Mouse (Mus musculus) heart, postnatal 10 days (tissue): ENCODE measurements around the gene Aif1. TPM values are rescaled to one million over a fixed set of nuclear protein-coding genes. Genes with fewer than 3 reads are reported as not detected.
"Not testable (repeated sequence)": the region's sequence is repeated elsewhere in the genome, so short reads cannot be mapped to it uniquely, and the experiment has no call there.

Source experiments
- DNase-seq, 2 experiments: peaks; one replicate each; pipeline ENCODE4 v3.0.0; 2021
- intact Hi-C: fragments of 180-260 bp; cut with DNase I; formaldehyde crosslinking; loops from one replicate; pipeline ENCODE4 v1.15.1; 2025
- microRNA-seq, 2 experiments: library from miRNA; unstranded; fragments of <30 nt; microRNA quantifications; one replicate each; pipeline ENCODE4 v1.2.0; 2022
- total RNA-seq, 2 experiments: library from RNA; stranded (reverse); gene quantifications; 2 replicates each; pipeline ENCODE4 v1.2.3; 2021

Aif1 gene
- total RNA-seq, 2 experiments from 2014 or later: 2.9 to 4.6 TPM

DNA sequence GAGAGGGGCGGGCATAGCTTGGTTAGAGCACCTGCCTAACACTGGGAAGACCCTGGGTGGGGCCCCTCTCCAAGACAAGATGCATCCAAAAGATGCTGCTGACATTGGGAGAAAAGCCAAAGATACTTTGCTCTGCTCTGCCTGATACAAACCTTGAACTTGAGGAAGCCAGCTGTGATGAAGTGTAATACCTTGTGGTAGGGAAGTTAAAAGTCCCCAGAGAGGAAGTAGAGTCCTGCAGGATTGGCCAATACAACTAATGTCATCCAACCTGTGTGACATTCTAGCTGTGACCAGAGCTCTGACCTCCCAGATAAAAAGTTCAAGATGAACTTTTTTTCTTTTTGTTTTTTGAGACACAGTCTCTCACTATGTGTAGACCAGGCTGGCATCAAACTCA is 50.8 kb downstream of the Aif1 start:
- intact Hi-C loops: loop anchor here (5.0 kb wide), 1 partner anchor 37 kb away; the partner anchor contains the start of gene Prrc2a
- no peak for DNase-seq

DNA sequence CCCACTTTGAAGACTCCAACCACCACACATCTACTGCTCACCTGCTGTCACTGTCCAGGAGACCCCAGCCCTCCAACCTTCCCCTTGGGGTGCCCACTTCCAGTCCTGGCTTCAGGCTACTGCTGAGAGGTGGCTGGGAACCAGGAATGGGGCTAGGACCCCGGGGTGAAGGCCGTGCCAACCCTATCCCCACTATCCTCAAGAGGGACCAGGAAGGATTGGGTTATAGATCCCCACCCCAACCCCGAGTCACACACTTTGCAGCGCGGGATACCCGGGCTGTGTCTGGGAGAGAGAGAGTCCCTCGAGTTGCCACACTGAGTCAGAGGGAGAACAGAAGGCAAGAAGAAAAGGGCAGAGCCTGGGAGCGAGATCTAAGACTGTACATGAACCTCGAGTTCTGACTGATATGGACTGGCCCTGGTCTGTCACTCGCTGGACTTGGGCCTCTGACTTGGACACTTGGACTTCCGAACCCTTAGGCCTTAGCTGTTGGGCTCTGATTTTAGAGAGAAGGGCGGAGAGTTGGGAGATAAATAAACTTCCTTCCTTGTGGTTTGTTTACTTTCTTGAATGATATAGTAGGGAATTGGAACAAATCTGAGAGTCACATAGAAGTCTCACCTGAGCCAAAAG is 51.5 kb downstream of the Aif1 start:
- DNase-seq: not testable (repeated sequence)

DNA sequence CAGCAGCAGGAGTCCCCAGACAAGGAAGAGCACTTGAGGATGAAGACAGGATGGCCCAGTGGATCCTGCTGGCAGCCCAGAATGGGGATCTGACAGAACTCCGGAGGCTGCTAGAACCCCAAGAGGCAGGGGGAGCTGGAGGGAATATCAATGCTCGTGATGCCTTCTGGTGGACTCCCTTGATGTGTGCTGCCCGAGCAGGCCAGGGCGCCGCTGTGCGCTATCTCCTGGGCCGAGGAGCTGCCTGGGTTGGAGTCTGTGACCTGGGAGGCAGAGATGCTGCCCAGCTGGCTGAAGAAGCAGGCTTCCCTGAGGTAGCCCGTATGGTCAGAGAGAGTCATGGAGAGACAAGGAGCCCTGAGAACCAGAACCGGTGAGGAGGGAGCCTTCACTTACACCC is 52.6 kb downstream of the Aif1 start:
- intact Hi-C loops: loop anchor here (5.0 kb wide), 1 partner anchor 114 kb away; the partner anchor contains the start of gene Nfkbil1
- not testable (repeated sequence) for DNase-seq

More for the DNA sequence above, 51.5 kb downstream of the Aif1 start:
- intact Hi-C loops: loop anchor here (5.0 kb wide), 1 partner anchor 113 kb away; the partner anchor contains the start of gene Nfkbil1

DNA sequence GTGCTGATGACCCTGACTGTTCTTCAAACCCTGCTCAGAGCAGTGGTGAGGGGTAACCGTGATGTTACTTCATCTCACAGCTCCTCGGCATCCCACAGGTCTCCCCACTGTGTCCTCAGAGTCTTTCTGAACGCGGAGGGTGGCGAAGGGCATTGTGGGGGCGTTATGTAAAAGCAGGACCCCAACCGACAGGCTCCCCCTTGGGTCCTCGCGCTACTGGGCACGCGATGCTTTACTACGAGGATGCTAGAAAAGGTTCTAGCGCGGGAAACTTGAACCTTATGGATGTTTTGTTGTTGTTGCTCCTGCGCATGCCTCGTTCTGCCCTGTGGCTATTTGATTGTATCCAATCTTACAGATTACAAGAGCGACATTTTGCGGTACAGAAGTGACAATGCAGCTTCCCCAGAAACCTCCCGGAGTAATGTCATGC is 54.0 kb downstream of the Aif1 start, which contains the start of gene Csnk2b:
Gene Csnk2b, minus strand, starts transcription at position 183 of the 433 bp plus-strand sequence.
- intact Hi-C loops: loop anchor here (2.0 to 5.0 kb wide), 2 partner anchors 31 to 115 kb away; partner anchors contain the start of gene Nfkbil1
- peak; percentile 58 to 72 for DNase-seq

DNA sequence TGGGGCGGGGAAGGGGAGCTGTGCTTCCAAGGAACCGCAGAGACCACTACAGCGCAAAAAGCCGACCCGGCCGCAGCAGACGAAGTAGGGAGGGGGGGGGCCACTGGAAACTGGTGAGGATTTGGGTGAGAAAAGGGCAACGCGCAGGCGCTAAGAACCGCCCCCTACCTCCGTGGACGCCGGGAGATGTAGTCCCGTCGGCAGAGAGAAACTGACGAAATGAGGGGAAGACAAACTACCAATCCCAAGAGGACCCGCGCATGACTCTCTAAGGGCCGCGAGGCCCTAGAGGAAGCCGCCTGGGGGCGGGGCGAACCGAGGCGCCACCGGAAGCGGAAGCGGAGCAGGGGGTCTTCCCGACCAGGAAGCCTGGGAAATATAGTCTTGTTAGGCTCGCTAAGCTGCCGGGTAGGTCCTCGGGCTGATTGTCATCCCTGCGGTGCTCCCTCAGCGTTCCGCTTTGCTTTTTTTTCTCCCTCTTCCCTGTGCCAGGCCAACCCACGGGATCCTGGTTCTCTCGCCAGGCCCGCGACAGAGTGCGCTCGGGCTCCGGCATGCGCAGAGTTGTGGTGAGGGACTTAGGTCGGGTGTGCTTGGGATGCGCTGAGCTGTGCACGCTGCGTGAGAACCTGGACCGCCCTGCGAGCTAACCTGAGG is 54.6 kb downstream of the Aif1 start, which contains the start of gene Gpank1:
Gene Gpank1, plus strand, starts transcription at position 313 of the 657 bp plus-strand sequence.
- DNase-seq: peak; percentile 99
- intact Hi-C loops: loop anchor here (2.0 to 5.0 kb wide), 2 partner anchors 30 to 116 kb away; partner anchors contain the start of gene Nfkbil1

Small RNA genes within 50 kb of the gene (microRNA-seq; reads per million reads assigned to microRNA genes)
- gene Mir6973a: 0 reads per million in 2 experiments
- gene Mir6974: 0 reads per million in 2 experiments

Other genes with a start within 250 kb of the Aif1 start
- gene Neu1, start 244.8 kb downstream of the Aif1 start, total RNA-seq: 10 to 100 TPM; 12.2 to 12.6 TPM
- gene Hspa1b, start 216.8 kb downstream of the Aif1 start, total RNA-seq: 1 to 10 TPM; 3.9 to 4.5 TPM
- not detected for gene Gm20481, start 206.2 kb downstream of the Aif1 start, total RNA-seq
- 1 to 10 TPM; 2.6 TPM for gene Hspa1a, start 203.9 kb downstream of the Aif1 start, total RNA-seq
- gene Hspa1l, start 203.4 kb downstream of the Aif1 start, total RNA-seq: 1 to 10 TPM; 4.0 to 4.1 TPM
- 10 to 100 TPM; 28.8 to 31.7 TPM for gene Lsm2, start 194.2 kb downstream of the Aif1 start, total RNA-seq
- 10 to 100 TPM; 34.5 to 35.6 TPM for gene Vars, start 175.1 kb downstream of the Aif1 start, total RNA-seq
- 1 to 10 TPM; 3.3 to 3.8 TPM for gene Vwa7, start 159.5 kb downstream of the Aif1 start, total RNA-seq
- gene Sapcd1, start 148.1 kb downstream of the Aif1 start, total RNA-seq: under 1 TPM in 1 of 2 experiments, not detected in 1; 0.38 TPM
- 1 to 10 TPM; 2.0 TPM for gene Msh5, start 129.3 kb downstream of the Aif1 start, total RNA-seq
- 100 to 1,000 TPM; 115 to 118 TPM for gene Clic1, start 126.1 kb downstream of the Aif1 start, total RNA-seq
- 10 to 100 TPM; 84.5 to 86.1 TPM for gene Ddah2, start 117.0 kb downstream of the Aif1 start, total RNA-seq
- not detected for gene Ly6g6c, start 110.7 kb downstream of the Aif1 start, total RNA-seq
- under 1 TPM; 0.55 to 0.77 TPM for gene Mpig6b, start 109.9 kb downstream of the Aif1 start, total RNA-seq
- gene Ly6g6e, start 99.2 kb downstream of the Aif1 start, total RNA-seq: under 1 TPM; 0.24 to 0.37 TPM
- 1 to 10 TPM; 1.1 to 1.2 TPM for gene Ly6g6d, start 98.0 kb downstream of the Aif1 start, total RNA-seq
- not detected for gene Ly6g6f, start 90.5 kb downstream of the Aif1 start, total RNA-seq
- 10 to 100 TPM; 51.0 to 55.7 TPM for gene Abhd16a, start 86.8 kb downstream of the Aif1 start, total RNA-seq
- gene Ly6g5c, start 67.8 kb downstream of the Aif1 start, total RNA-seq: not detected
- gene Ly6g5b, start 60.6 kb downstream of the Aif1 start, total RNA-seq: under 1 TPM in 1 of 2 experiments, not detected in 1; 0.67 TPM
- 1 to 10 TPM; 6.6 to 8.3 TPM for gene Gpank1, start 54.6 kb downstream of the Aif1 start, total RNA-seq
- gene Csnk2b, start 54.0 kb downstream of the Aif1 start, total RNA-seq: 100 to 1,000 TPM; 183 to 187 TPM
- 10 to 100 TPM; 28.5 to 32.4 TPM for gene D17H6S53E, start 49.7 kb downstream of the Aif1 start, total RNA-seq
- gene Apom, start 44.0 kb downstream of the Aif1 start, total RNA-seq: not detected
- gene Bag6, start 40.9 kb downstream of the Aif1 start, total RNA-seq: 100 to 1,000 TPM; 285 to 291 TPM
- gene Prrc2a, start 11.2 kb downstream of the Aif1 start, total RNA-seq: 100 to 1,000 TPM; 195 to 211 TPM
- 1 to 10 TPM; 2.8 to 4.5 TPM for gene Lst1, start 12.4 kb upstream of the Aif1 start, total RNA-seq
- 1 to 10 TPM in 1 of 2 experiments, under 1 TPM in 1; 0.94 to 1.2 TPM for gene Ltb, start 18.4 kb upstream of the Aif1 start, total RNA-seq
- under 1 TPM; 0.72 to 0.87 TPM for gene Tnf, start 25.9 kb upstream of the Aif1 start, total RNA-seq
- under 1 TPM in 1 of 2 experiments, not detected in 1; 0.17 TPM for gene Lta, start 29.3 kb upstream of the Aif1 start, total RNA-seq
- gene Gm16181, start 44.8 kb upstream of the Aif1 start, total RNA-seq: under 1 TPM in 1 of 2 experiments, not detected in 1; 0.84 TPM
- gene Atp6v1g2, start 57.6 kb upstream of the Aif1 start, total RNA-seq: 1 to 10 TPM; 4.9 to 5.7 TPM
- gene Nfkbil1, start 59.7 kb upstream of the Aif1 start, total RNA-seq: 10 to 100 TPM in 1 of 2 experiments, 1 to 10 TPM in 1; 10.0 to 12.2 TPM
- gene Ddx39b, start 65.7 kb upstream of the Aif1 start, total RNA-seq: 100 to 1,000 TPM; 163 to 169 TPM
- gene H2-D1, start 86.7 kb upstream of the Aif1 start, total RNA-seq: 10 to 100 TPM; 67.7 to 69.9 TPM
- 1 to 10 TPM in 1 of 2 experiments, under 1 TPM in 1; 0.55 to 1.1 TPM for gene H2-Q1, start 144.3 kb upstream of the Aif1 start, total RNA-seq
- gene H2-Q2, start 166.2 kb upstream of the Aif1 start, total RNA-seq: 1 to 10 TPM in 1 of 2 experiments, under 1 TPM in 1; 0.89 to 1.2 TPM
- 10 to 100 TPM in 1 of 2 experiments, 1 to 10 TPM in 1; 8.5 to 10.6 TPM for gene H2-Q4, start 203.5 kb upstream of the Aif1 start, total RNA-seq
- under 1 TPM; 0.25 to 0.38 TPM for gene H2-Q6, start 248.8 kb upstream of the Aif1 start, total RNA-seq